Mouse (Mus musculus) forebrain, embryonic 13.5 days (tissue): ENCODE results near the gene Ube2a. TPM values are rescaled to one million over a fixed set of nuclear protein-coding genes. Genes with fewer than 3 reads are reported as not detected.
"Not testable (repeated sequence)": the region's sequence is repeated elsewhere in the genome, so short reads cannot be mapped to it uniquely, and the experiment has no call there.

ENCODE experiments used
- ATAC-seq: fragments of 200-750 bp; cut with Nextera tagmentation; 2 replicates; pipeline ENCODE4 v1.8.0; 2017
- H3K27ac ChIP-seq: fragments of 300-500 bp; sonication (generic); 2 replicates; pipeline ENCODE4 v1.5.1; 2015; ENCODE audit warnings: inconsistent platforms, mild to moderate bottlenecking, moderate library complexity
- H3K27me3 ChIP-seq: fragments of 300-500 bp; sonication (generic); 2 replicates; pipeline ENCODE4 v1.6.1; 2015; ENCODE audit warnings: mild to moderate bottlenecking, inconsistent platforms
- H3K36me3 ChIP-seq: fragments of 300-500 bp; sonication (generic); 2 replicates; pipeline ENCODE4 v1.6.1; 2015; ENCODE audit warnings: mild to moderate bottlenecking, inconsistent platforms; ENCODE audit not compliant: poor library complexity, severe bottlenecking
- H3K4me1 ChIP-seq: fragments of 300-500 bp; sonication (generic); 2 replicates; pipeline ENCODE4 v1.6.1; 2015; ENCODE audit warnings: inconsistent platforms
- H3K4me2 ChIP-seq: fragments of 300-500 bp; sonication (generic); 2 replicates; pipeline ENCODE4 v1.6.1; 2015; ENCODE audit warnings: inconsistent platforms, mild to moderate bottlenecking, moderate library complexity
- H3K4me3 ChIP-seq: fragments of 300-500 bp; sonication (generic); 2 replicates; pipeline ENCODE4 v1.5.1; 2015; ENCODE audit warnings: mild to moderate bottlenecking, inconsistent platforms
- H3K9ac ChIP-seq: fragments of 300-500 bp; sonication (generic); 2 replicates; pipeline ENCODE4 v1.6.1; 2015; ENCODE audit warnings: mild to moderate bottlenecking, inconsistent platforms
- H3K9me3 ChIP-seq: fragments of 300-500 bp; sonication (generic); replicated peaks from 2 replicates; pipeline ENCODE4 v1.6.1; 2016; ENCODE audit warnings: inconsistent platforms
- WGBS: fragments of 180-500 bp; shearing (Covaris S2); methylation state at CpG from one replicate; pipeline ENCODE4 v1.1.7; 2015; 5-methylcytosine and 5-hydroxymethylcytosine counted together
- polyA plus RNA-seq: library from polyadenylated mRNA; unstranded; fragments of >200 nt; fragmentation: Nextera tagmentation; extraction: Ambion mirVana; gene quantifications from 2 replicates; pipeline ENCODE4 v1.2.1, GENCODE M21; 2015

Gene Ube2a
- polyA plus RNA-seq, 1 experiment from 2014 or later, result 138 TPM

DNA sequence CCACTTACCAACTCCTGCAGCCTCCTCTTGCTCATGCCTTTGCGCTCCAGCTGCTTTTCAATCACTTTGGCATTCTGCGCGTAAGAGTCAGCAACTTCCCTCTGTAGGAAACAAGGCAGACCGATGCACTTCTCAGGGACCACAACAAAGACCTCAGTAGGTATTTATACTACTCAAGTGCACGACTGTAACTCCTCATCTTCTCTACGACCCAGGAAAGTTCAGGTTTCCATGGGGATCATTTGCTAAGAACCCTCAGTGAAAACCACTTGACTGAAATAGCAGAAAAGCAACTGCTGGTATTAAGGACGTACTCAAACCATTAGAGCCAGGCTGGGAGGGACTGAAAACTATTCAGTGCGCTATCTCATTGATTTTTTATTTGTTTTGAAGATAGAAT, 21.1 kb upstream of the Ube2a start:
- 85% methylated on average over 8 of the region's 8 CpGs for WGBS
- no peak overlapping the region for H3K9ac ChIP-seq
- H3K36me3 ChIP-seq, result peaks cover 4% of the 10 kb centered on the region; the same call in 1 of the 2 replicates
- H3K4me2 ChIP-seq, result no peak overlapping the region
- H3K27me3 ChIP-seq, result no peaks in the 10 kb centered on the region
- no peak overlapping the region for H3K4me3 ChIP-seq
- no peaks in the 10 kb centered on the region for H3K4me1 ChIP-seq
- no peaks in the 10 kb centered on the region for H3K9me3 ChIP-seq
- no peak overlapping the region for H3K27ac ChIP-seq
- no peak for ATAC-seq

DNA sequence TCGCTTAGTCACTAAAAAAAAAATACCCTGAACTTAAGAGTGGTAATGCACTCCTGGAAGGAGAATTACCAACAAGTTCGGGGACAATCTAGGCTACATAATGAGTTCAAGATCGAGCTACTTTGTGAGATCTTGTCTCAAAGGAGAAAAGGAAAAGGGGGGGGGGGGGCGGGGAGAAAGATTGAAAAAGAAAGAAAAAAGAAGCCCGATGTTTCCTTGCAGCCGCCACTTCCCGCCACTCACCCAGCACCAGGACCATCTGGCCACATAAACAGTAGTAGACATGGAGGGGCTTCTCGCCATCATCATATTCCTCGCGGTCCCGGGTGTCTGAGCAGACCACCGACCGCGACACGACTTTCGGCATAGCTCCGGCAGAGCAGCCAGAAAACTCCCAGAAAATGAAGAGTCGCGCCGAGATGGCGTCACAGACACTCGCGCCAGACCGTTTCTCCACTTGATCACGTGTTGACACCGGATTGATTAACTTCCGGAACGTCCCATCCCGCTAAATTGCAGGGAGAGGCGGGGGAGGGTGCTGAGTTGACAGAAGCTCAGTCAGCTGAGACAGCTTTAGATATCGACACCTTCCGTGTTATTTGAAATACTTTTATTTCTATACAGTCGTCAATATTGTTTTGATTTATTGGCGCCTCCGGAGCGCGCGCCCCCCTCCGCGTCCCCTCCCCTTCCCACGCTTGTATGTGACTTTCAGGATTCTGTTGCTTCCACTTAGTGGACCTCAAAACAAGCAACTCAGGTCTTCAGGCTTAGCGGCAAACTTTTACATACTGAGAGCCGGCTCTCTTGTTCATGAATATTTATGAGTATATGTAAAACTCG, 9.7 kb upstream of the Ube2a start:
- H3K36me3 ChIP-seq, result no peaks in the 10 kb centered on the region
- no peaks in the 10 kb centered on the region for H3K27me3 ChIP-seq
- H3K9me3 ChIP-seq, result no peaks in the 10 kb centered on the region
- H3K4me1 ChIP-seq, result peaks cover 8% of the 10 kb centered on the region
- peak overlapping the region; percentile 57 for H3K4me2 ChIP-seq
- H3K4me3 ChIP-seq, result peak overlapping the region; percentile 45
- no peak overlapping the region for H3K27ac ChIP-seq
- peak; percentile 94 for ATAC-seq
- WGBS, result 13% methylated on average over 42 of the region's 44 CpGs
- peak overlapping the region; percentile 54 for H3K9ac ChIP-seq

DNA sequence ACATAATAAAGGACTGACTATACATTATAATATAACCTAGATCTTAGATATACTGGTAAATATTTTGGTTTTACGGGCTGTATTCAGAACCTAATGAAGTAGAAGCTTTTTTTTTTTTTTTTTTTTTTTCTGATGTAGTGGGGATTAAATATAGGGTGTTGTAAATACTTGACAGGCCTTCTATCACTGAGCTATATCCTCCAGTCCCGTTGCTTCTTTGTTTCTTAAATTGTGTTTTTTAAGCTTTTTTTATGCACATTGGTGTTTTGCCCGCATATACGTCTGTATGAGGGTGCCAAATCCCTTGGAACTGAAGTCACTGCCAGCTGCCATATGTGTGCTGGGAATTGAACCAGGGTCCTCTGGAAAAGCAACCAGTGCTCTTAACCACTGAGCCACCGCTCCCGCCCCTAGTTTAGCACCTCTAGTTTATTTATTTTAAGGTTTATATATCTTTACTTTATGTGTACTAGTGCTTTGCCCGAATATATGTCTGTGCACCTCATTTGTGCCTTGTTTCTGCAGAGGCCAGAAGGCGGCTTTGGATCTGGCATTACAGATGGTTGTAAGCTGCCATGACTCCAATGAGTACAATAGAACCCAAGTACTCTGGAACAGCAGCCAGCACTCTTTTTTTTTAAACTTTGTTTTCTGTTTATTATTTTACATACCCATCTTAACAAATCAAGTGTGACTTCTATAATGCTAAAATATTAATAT, 8.9 kb upstream of the Ube2a start:
- Histone ChIP-seq H3K4me3 (peak overlapping the region; percentile 45), H3K36me3 (no peaks in the 10 kb centered on the region), H3K9ac (no peak overlapping the region), H3K27ac (no peak overlapping the region), H3K9me3 (no peaks in the 10 kb centered on the region), H3K27me3 (no peaks in the 10 kb centered on the region), H3K4me1 (peaks cover 8% of the 10 kb centered on the region), H3K4me2 (peak overlapping the region; percentile 47)
- WGBS, result 60% methylated on average over 8 of the region's 8 CpGs
- ATAC-seq, result peak; percentile 17; the same call in 1 of the 2 replicates

DNA sequence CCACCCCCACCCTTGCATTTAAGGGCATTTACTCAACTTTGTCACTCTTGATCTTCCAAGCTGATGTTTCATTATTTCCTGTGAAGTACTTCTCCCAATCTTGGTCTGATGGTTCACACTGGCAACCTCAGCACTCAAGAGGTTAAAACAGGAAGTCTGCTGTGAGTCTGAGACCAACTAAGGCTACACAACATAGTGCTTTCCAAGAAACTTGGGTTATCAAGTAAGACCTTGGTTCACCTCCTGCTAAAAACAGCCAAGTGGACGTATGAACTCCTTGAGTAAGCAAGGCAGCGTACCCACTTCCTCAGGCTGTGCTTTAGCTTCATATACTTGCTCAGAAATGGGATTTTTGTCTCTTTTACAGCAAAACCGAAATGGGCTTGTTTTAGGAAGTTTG, 3.3 kb upstream of the Ube2a start:
- no peaks in the 10 kb centered on the region for H3K27me3 ChIP-seq
- no peaks in the 10 kb centered on the region for H3K9me3 ChIP-seq
- no peaks in the 10 kb centered on the region for H3K36me3 ChIP-seq
- no peak overlapping the region for H3K9ac ChIP-seq
- H3K4me1 ChIP-seq, result peaks cover 4% of the 10 kb centered on the region; the same call in 1 of the 2 replicates
- no peak overlapping the region for H3K4me3 ChIP-seq
- no peak overlapping the region for H3K27ac ChIP-seq
- H3K4me2 ChIP-seq, result no peak overlapping the region
- ATAC-seq, result no peak
- 79% methylated on average over 3 of the region's 3 CpGs for WGBS

DNA sequence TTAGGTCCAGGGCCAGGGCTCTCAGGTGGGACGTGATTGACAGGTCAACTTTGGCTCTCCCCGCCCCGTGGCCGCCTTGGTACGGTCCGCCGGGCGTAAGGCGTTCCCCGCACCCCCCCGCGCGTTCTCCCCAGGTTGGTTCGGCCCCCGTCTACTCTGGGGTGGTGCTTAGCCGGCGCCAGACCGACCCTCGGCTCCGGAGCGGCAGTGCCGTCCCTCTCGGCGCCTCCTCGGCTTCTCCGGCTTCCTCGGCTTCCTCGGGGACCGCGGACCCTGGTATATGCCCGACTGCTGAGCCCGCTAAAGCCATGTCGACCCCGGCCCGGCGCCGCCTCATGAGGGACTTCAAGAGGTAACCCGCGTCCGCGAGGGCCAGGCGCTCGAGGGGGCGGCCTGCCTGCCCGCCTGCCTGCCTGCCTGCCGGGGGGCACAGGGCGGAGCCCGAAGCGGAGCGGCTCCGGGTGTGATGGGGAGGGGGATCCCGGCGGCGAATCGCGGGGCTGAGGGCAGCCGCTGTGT, 537 bp downstream of the Ube2a start:
- Histone ChIP-seq H3K4me1 (peaks cover 6% of the 10 kb centered on the region; the same call in 1 of the 2 replicates), H3K27ac (peak overlapping the region; percentile 81), H3K9me3 (no peaks in the 10 kb centered on the region), H3K4me2 (peak overlapping the region; percentile 66), H3K4me3 (peak overlapping the region; percentile 68), H3K36me3 (0 out of 2 replicates have a peak, but pooled peaks cover under 1% of the 10 kb centered on the region), H3K9ac (peak overlapping the region; percentile 81), H3K27me3 (no peaks in the 10 kb centered on the region)
- WGBS, result 12% methylated on average over 56 of the region's 57 CpGs
- peak; percentile 98 for ATAC-seq

DNA sequence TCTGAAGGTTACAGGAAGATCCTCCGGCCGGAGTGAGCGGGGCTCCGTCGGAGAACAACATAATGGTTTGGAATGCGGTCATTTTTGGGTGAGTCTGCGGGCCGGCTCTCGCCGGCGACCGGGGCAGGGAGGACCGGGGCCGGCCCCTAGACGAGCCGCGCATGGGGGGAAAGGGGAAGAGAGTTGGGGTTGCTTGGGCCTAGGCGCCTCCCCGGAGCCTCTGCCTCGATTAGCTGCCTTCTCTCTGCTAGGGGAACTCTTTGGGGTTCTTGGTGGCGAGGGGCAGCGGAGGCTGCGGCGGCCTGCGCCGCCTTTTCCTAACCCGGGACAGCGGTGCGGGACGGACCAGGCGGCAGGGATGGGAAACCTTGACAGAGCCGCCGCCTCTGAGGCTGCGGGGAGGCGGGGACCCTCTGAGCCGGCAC, 1.0 kb downstream of the Ube2a start:
- H3K27me3 ChIP-seq, result no peaks in the 10 kb centered on the region
- H3K9ac ChIP-seq, result peak overlapping the region; percentile 81
- H3K4me2 ChIP-seq, result peak overlapping the region; percentile 66
- WGBS, result 20% methylated on average over 36 of the region's 36 CpGs
- peak; percentile 61 for ATAC-seq
- 0 out of 2 replicates have a peak, but pooled peaks cover 4% of the 10 kb centered on the region for H3K36me3 ChIP-seq
- H3K4me1 ChIP-seq, result peaks cover 6% of the 10 kb centered on the region; the same call in 1 of the 2 replicates
- H3K9me3 ChIP-seq, result no peaks in the 10 kb centered on the region
- H3K4me3 ChIP-seq, result peak overlapping the region; percentile 68
- peak overlapping the region; percentile 81 for H3K27ac ChIP-seq

DNA sequence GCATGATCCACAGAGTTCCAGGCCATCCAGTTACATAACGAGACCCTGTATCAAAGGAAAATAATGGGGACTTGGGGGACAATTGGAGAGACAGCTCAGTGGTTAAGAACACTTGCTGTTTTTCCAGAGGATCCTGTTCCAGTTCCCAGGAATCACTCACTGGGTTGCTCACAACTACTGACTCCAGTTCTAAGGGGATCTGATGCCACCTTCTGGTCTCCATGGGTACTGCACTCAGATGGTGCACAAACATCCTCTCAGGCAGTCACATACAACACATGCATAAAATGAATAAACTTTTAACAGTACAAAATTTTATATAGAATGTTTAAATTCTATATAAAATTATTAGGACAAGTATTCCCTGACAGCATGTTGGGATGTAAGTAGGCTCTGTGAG, 11.0 kb downstream of the Ube2a start:
- 70% methylated on average over 1 of the region's 1 CpGs for WGBS
- no peak overlapping the region for H3K9ac ChIP-seq
- ATAC-seq, result no peak
- no peaks in the 10 kb centered on the region for H3K9me3 ChIP-seq
- H3K4me2 ChIP-seq, result no peak overlapping the region
- no peaks in the 10 kb centered on the region for H3K4me1 ChIP-seq
- H3K36me3 ChIP-seq, result peaks cover 19% of the 10 kb centered on the region
- no peak overlapping the region for H3K4me3 ChIP-seq
- H3K27ac ChIP-seq, result no peak overlapping the region
- H3K27me3 ChIP-seq, result no peaks in the 10 kb centered on the region

DNA sequence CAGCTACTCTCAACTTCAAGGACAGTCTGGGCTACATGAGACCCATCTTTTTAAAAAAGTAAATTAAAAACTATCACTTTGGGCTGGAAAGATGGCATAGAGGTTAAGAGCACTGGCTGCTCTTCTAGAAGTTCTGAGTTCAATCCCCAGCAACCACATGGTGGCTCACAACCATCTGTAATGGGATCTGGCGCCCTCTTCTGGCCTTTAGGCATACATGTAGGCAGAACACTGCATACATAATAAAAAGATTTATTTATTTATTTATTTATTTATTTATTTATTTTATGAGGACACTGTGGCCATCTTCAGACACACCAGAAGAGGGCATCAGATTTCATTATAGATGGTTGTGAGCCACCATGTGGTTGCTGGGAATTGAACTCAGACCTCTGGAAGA, 25.2 kb downstream of the Ube2a start:
- H3K9ac ChIP-seq, H3K9me3 ChIP-seq, H3K4me1 ChIP-seq, H3K27ac ChIP-seq, H3K4me3 ChIP-seq, ATAC-seq, H3K27me3 ChIP-seq, H3K4me2 ChIP-seq, H3K36me3 ChIP-seq: not testable (repeated sequence)
- 21% methylated on average over 1 of the region's 1 CpGs for WGBS

DNA sequence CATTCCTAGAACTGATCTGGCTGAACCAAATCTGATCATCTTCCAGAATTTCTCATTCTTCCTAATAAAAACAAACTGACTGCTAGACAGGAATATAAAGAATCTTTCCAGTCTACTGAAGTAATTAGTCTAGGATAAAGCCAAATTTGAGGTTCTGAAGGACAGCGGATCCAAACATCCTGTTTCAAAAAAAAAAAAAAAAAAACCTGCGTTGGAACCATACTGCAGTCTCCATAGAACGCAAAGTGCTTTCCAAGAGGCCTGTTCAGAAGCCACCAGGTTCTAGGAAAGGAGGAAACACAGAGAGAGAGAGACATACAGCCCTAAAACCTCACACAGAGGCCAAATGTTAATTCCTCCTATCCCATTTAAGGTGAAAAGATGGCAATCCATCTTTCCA, 28.0 kb downstream of the Ube2a start:
- H3K4me2 ChIP-seq, result peak overlapping the region; percentile 64
- no peaks in the 10 kb centered on the region for H3K4me1 ChIP-seq
- no peaks in the 10 kb centered on the region for H3K36me3 ChIP-seq
- H3K4me3 ChIP-seq, result peak overlapping the region; percentile 56
- 33% methylated on average over 3 of the region's 3 CpGs for WGBS
- H3K9me3 ChIP-seq, result no peaks in the 10 kb centered on the region
- peak overlapping the region; percentile 76 for H3K9ac ChIP-seq
- peak overlapping the region; percentile 81 for H3K27ac ChIP-seq
- H3K27me3 ChIP-seq, result no peaks in the 10 kb centered on the region
- no peak for ATAC-seq

DNA sequence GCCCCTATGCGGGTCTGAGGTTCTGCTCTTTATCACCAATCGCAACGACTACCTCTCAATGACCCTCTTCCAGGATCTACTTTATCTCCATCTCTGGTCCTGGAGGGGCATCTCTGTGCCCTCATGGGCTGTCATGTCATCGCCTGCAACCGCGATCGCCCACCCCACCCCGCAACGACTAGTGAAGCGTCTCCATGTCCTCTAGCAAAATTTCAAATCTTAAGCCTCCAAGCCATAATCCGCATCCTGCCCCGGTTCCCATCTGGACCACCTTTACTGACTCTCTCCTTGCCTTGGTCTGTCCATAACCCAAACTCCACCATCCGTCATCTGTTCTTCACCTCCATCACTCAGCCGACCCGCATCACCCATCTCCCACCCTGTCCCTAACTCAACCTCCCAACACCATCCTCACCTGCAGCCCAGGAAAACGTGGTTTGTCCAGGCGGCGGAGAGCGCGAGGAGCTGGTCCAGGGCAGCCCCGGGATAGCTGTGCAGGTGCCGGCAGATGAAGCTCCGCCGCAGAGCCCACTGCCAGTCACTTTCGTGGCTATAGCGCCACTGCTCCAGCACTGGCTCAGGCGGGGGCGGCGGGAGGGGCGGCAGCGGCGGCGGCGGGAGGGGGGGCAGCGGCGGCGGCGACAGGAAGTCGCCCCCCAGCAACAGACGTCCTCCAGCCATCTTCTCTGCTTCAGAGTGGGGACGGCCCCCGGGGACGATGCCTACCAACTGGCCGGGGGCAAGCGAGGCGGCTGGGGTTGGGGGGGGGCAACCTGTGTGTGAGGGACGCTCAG, 28.8 kb downstream of the Ube2a start, which contains the start of gene Nkrf:
Nkrf (minus strand) TSS at position 579 of the 794 bp plus-strand sequence.
- WGBS, result 22% methylated on average over 31 of the region's 47 CpGs
- Histone ChIP-seq H3K4me1 (no peaks in the 10 kb centered on the region), H3K9ac (peak within 1 kb of the TSS; percentile 76), H3K27ac (peak within 1 kb of the TSS; percentile 81), H3K27me3 (no peaks in the 10 kb centered on the region), H3K4me2 (peak within 1 kb of the TSS; percentile 64), H3K36me3 (no peaks in the 10 kb centered on the region), H3K9me3 (no peaks in the 10 kb centered on the region), H3K4me3 (peak within 1 kb of the TSS; percentile 56)
- peak; percentile 80 for ATAC-seq

DNA sequence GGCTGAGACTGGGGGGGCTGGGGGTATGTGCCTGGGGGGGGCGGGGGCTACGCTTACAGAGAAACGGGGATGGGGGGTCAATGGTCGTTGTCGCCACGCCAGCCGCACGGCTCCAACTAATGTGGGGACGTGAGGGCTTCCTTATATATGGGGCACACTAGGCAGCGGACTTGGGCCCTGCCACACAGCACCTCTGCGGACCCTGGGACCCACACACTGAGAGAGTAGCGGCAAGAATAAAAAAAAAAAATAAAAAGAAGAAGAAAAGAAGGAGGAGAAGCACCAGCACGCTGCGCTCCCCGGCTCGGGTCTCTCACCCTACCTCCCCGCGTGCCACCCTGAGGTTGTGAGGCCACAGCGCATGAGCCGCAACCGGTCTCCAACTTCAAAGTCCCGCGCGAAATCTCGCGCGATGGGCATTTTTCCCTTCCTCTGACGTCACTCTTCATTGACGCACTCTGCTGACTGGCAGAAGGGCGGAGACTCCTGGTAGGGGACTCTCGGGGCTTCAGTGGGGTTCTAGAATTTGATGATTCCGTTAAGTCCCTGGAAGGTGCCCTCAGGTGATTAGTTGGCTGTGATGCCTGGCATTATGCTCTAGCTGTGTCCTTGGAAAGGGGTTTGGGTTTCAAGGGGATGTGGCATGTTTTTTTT, 29.5 kb downstream of the Ube2a start:
- H3K27ac ChIP-seq, result peak overlapping the region; percentile 81
- no peaks in the 10 kb centered on the region for H3K27me3 ChIP-seq
- H3K36me3 ChIP-seq, result no peaks in the 10 kb centered on the region
- H3K4me3 ChIP-seq, result peak overlapping the region; percentile 56
- H3K4me2 ChIP-seq, result peak overlapping the region; percentile 64
- H3K9ac ChIP-seq, result peak overlapping the region; percentile 76
- WGBS, result 23% methylated on average over 32 of the region's 32 CpGs
- ATAC-seq, result peak; percentile 94
- H3K9me3 ChIP-seq, result no peaks in the 10 kb centered on the region
- no peaks in the 10 kb centered on the region for H3K4me1 ChIP-seq
